Mouse (Mus musculus) common myeloid progenitor, adult 5-6 weeks (primary cell): ENCODE measurements around the gene Serpinb1a. TPM values are rescaled to one million over a fixed set of nuclear protein-coding genes. Genes with fewer than 3 reads are reported as not detected.

Experiments used
- ATAC-seq: replicated peaks from 2 replicates; pipeline ENCODE4 v1.8.0; 2016; ENCODE audit warnings: low read depth, mild to moderate bottlenecking, moderate TSS enrichment, inconsistent platforms; ENCODE audit not compliant: poor library complexity, severe bottlenecking
- total RNA-seq: library from RNA; stranded (forward); fragments of 200-1000, 187-1606 nt; gene quantifications from 2 replicates; pipeline ENCODE4 v1.2.3, GENCODE M21; 2017

Serpinb1a gene
- total RNA-seq, 1 experiment from 2014 or later = 222 TPM

- ATAC-seq = no peak
These were observed 9.6 kb downstream of the Serpinb1a start for GRCm38 (mm10) chr13:32841349-32841748.

- ATAC-seq = peak; percentile 59
These were observed 11.7 kb downstream of the Serpinb1a start for GRCm38 (mm10) chr13:32839314-32839713.

DNA sequence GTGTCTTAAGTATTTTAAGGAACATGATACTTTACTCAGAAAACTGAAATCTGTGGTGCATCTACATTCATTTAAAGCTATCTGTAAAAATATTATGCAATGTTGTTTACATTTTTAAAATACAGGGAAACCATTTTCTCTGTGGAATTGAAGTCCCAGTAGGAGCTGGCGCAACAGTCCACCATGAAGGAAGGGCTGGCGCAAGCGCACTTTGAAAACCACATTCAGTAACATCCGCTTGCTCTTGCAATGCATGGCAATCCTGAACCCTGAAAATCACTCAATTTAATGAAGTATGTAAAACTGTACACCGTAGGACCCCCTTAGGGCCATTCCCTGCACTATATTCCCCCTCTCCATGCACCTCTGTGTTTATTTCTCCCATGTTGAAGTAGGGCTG is 16.5 kb downstream of the Serpinb1a start:
- peak; percentile 26; the same call in 1 of the 2 replicates for ATAC-seq

DNA sequence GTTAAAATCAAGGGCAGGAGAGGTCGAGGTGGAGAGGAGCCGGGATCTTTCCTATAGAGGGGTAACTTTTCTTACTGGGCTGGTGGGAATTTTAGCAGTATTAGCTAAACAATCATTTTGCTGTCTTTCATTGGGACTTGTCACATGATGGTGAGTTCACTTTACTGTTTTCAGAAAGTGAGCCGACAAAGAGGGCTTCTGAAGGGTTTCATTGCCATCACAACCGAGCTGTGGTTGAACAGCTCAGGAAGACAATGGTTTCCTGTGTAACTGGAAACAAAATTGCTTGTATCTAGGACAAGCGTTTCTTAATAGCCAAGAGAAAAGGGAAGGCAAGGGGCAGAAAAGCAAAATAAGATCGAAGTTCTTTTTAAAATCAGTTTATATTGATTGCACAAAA is 17.7 kb downstream of the Serpinb1a start:
- peak; percentile 57 for ATAC-seq

DNA sequence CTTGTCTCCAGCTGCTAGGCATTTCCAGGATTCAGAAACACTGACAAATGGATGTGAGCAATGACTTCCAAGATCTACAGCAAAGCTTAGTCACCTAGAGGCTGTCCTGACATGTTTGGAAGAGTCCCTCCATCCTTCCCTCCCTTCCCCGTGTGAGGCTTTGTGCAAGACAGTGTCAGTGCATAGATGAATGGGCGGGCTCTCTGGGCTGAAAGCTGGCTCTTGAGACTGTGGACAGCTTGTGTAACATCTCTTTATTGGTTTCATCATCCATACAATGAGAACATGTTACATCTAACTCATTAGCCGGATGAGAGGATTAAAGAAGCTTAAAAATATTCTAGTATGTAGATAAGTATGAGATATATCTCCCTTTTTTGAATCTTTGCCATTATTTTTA is 18.2 kb downstream of the Serpinb1a start:
- peak; percentile 46 for ATAC-seq

GRCm38 (mm10) chr13:32831505-32832273 is 19.3 kb downstream of the Serpinb1a start:
- 0 out of 2 replicates have a peak, but pooled peaks have one; percentile 10 for ATAC-seq

GRCm38 (mm10) chr13:32828886-32829285 is 22.1 kb downstream of the Serpinb1a start:
- ATAC-seq = 0 out of 2 replicates have a peak, but pooled peaks have one; percentile 8

DNA sequence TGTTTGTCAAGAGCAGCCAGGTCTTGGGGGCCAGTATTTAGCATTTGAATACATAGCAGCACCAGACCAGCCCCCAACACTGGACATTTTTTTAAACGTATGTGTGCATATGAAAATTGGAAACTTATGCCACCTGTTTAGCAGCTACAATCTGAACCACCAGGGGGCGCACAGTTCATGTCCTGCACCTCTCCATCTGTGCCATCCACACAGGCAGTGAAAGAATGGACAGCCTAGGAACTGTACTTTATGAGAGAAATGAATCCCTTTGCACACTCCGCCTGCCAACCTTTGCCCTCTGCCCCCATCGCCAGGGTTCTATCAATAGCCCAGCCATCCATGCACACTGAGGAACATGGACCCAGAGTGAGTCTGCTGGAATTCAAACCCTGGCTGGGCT is 23.0 kb downstream of the Serpinb1a start:
- peak; percentile 63 for ATAC-seq

DNA sequence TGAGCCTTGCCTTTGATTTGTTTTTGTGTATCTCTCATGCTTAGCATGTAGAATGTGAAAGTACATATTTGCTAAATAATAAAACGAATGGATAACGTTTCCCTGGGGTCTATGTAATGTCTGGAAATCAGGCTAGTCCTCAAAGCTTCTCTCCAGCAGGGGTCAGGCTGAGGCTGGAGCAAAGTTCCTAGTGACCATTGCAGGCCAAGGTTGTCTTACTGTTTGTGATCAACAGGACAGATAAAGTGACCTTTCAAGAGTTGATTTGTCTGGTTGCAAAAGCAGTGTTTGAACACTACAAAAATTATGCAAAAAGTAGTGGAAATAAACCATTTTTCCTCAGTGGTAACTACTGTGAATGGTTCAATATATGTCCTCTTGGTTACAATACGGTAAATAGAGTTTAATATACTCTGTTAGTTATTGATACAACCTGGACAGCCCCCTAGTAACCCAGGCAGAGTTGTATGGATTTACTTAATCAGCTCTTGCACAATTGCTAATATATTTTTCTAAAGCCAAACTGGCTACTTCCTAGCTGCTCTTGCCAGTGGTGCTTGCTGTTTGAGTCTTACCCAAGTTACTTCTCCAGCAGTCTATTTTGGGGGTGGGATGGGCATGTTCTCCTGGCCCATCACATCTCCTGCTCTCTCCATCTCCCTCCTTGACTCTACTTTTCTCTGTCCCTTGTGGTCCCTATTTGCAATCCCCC is 23.7 kb downstream of the Serpinb1a start:
- no peak for ATAC-seq

- ATAC-seq = no peak
These were observed 25.4 kb downstream of the Serpinb1a start for GRCm38 (mm10) chr13:32825546-32825945.

DNA sequence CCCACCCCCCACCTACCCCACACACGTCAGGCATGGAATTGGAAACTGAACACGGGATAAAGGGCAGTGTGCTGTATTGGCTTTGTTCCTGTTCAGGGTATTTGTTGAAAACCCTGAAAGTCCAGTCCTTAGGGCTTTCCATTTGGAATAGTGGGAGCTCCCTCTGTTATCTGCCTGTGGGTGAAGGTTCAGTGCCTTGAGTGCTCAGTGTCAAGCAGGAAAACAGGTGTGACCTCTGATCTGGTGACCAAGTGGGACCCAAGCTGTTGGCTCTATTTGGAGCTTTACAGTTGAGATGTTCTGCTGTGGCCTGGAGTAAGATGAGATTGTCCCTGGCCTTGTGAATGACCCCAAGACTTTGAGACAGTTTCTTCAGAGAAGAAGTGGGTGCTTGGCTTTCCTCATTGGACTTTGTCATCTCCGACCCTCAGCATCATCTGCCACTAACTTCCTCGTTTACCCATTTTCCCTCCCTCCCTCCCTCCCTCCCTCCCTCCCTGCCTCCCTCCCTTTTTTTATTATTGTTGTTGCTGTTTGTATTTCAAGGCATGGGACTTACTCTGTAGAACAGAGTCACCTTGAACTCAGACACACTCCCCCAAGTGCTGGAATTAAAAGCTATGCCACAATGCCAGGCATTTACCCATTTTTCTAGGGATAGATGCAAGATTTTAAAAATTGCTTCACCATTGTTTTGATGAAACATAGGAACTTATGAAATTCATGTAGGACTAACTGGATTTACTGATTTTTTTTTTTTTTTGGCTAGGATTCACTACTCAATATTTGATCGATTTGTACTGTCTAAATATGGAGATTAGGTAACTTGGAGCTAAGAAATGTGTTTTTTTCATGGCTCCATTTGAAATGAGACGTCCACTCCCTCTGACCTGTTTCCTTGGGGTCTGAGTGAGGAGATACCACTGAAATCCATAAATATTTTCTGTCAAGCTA is 26.3 kb downstream of the Serpinb1a start:
- ATAC-seq = no peak

DNA sequence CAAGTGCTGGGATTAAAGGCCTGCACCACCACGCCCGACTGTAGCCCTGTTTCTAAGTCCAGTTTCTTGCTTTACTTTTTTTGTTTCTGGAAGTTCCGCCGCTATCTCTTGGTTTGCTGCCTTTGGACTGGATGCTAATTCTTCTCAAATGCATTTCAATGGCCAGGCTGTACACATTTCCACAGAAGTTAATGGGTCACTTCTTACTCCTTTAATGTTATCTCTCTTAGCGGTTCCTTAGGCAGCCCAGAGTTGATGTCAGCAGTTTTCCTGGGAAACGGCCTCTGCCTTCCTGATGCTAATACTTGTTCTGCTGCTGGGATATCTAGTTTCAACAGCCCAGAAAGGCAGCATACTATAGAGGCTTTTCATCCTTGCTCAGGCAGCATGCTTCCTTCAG is 27.9 kb downstream of the Serpinb1a start:
- ATAC-seq = no peak

- ATAC-seq = no peak
These were observed 29.3 kb downstream of the Serpinb1a start for GRCm38 (mm10) chr13:32821671-32822070.

DNA sequence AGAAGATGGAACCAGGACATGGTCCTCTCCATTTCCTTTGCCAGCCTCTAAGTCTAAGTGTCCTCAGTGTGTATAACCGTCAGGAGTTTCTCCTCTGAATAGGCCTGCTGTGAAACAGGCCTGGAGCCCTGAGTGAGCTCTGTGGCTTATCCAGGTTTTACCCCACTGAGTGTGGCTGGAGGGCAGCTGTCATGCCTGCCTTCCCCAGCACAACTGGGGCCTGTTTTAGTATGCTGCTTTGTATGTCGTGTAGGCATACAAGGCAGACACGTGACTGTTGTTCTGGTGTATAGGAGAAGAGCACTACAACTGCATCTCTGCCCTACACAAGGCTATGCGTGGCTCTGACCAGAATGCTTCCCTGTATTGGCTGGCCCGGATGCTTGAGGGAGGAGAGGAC is 31.1 kb downstream of the Serpinb1a start:
- no peak for ATAC-seq

DNA sequence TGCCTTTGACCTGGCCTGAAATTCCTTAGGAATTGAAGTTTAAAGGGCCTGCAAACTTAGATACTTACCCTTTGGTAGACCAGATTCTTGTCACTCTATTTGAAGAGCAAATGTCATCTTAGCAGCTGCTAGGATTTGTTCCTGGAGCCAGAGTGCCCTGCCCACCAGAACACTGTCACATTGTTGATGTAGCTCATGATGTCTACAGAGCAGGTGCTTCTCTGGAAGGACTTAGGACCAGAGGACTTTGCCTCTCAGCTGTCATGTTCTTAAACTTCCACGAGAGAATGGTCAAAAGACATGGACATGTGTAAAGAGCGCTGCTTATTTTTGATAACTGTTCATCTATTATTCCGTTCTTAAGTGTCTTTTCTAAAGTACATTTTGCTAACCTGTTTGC is 31.7 kb downstream of the Serpinb1a start:
- ATAC-seq = no peak

DNA sequence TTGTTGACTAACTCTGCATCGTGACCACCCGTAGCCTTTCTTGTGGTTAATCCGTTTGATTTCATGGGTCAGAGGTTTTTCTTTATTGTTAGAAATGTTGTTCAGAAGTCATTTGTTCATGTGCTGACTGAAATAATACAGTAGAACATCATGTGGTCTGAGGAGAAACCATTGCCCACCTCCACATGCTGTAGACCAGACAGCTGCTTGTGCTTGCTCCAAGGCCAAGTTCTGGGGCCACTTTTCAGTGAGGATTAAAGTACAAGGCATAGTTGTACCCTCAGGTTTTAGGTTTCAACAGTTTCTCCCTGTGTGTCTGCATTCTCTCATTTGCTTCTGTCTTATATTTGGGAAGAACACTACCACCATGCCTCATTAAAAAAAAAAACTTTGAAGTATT is 43.4 kb downstream of the Serpinb1a start:
- no peak for ATAC-seq

GRCm38 (mm10) chr13:32806820-32807219 is 44.2 kb downstream of the Serpinb1a start:
- no peak for ATAC-seq

DNA sequence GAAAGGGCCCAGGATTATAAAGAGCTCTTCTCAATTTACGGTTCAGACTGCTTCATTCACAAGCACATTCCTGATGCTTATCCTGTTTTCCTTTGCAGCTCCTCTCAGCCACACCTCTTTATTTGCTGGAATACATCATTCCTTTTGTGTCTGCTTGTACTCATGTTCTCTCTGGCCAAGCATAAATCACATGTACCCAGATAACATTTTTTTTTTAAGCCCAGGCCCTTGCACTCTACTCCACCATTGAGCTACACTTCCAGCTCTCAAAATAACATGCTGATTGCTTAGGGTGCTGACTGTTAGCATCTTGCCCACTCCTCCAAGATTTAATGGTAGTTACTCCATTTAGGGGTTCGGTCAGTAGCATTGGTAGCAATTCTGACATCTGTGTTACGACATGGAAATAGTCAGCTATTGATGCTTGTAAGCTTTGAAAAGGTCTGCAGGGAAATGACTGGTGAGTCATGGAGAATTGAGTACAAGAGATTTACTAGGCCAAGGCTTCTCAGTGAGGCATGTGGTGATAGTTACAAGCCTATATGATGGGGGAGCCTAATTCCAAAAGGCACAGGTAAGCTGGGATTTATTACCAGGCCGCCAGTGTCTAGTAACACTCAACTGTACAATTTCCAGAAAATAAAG is 47.2 kb downstream of the Serpinb1a start:
- no peak for ATAC-seq

DNA sequence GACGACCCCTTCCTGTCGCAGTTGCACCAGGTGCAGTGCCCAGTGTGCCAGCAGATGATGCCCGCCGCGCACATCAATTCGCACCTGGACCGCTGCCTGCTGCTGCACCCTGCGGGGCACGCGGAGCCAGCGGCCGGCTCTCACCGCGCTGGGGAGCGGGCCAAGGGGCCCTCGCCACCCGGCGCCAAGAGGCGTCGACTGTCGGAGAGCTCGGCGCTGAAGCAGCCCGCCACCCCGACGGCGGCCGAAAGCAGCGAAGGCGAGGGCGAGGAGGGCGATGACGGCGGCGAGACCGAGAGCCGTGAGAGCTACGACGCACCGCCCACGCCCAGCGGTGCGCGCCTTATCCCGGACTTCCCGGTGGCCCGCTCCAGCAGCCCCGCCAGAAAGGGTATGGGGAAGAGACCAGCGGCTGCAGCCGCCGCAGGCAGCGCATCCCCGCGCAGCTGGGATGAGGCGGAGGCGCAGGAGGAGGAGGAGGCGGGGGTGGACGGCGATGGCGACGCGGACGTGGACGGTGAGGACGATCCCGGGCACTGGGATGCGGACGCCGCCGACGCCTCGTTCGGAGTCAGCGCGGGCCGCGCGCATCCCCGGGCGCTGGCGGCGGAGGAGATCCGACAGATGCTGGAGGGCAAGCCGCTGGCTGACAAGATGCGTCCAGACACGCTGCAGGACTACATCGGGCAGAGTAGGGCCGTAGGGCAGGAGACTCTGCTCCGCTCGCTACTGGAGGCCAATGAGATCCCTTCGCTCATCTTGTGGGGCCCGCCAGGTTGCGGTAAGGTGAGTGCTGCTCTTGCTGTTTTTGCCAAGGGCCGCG is 48.5 kb downstream of the Serpinb1a start, which contains the start of gene D930007J09Rik:
D930007J09Rik (minus strand) TSS at position 591 of the 823 bp plus-strand sequence.
- ATAC-seq = peak; percentile 18
